Mouse (Mus musculus): ENCODE data around the gene Sparc. TPM values are rescaled to one million over a fixed set of nuclear protein-coding genes. Genes with fewer than 3 reads are reported as not detected.

Gene Sparc
- total and polyA plus RNA-seq, 3 experiments: 320 to 666 (median 420) TPM

GRCm38 (mm10) chr11:55392474-55392873 lies 30.5 kb downstream of the Sparc start:
- H3K79me2 ChIP-seq (replicated peaks; ENCODE audit: control insufficient read depth, insufficient read depth, low read length): no peaks in the 10 kb centered on the region
- H3K27ac ChIP-seq: no peak overlapping the region; the same call in 1 of the 2 replicates
- intact Hi-C loops (cut with DNase I): no loop called here

GRCm38 (mm10) chr11:55389778-55390177 lies 33.2 kb downstream of the Sparc start:
- Histone ChIP-seq H3K9ac (ENCODE audit: low read depth, low read length) (0 out of 2 replicates have a peak overlapping the region, but pooled peaks have one; percentile 23), H3K79me2 (replicated peaks; ENCODE audit: control insufficient read depth, insufficient read depth, low read length) (no peaks in the 10 kb centered on the region), H3K4me3 (no peak overlapping the region), H3K36me3 (ENCODE audit: control insufficient read depth, insufficient read depth, low read length) (peaks cover under 1% of the 10 kb centered on the region; the same call in 1 of the 2 replicates), H3K27ac (peak overlapping the region; percentile 32; the same call in 1 of the 2 replicates), H3K27me3 (ENCODE audit: control insufficient read depth, insufficient read depth, low read length) (no peaks in the 10 kb centered on the region), H3K4me1 (ENCODE audit: control insufficient read depth, insufficient read depth, low read length) (peaks cover 5% of the 10 kb centered on the region)
- TF ChIP-seq POLR2A (IDR thresholded peaks at IDR 0.05; ENCODE audit: insufficient read depth, low read depth, low read length) (0 out of 2 replicates have a peak, but pooled peaks have one; percentile 28), CTCF (IDR thresholded peaks at IDR 0.05) (peak; percentile 95), EP300 (IDR thresholded peaks at IDR 0.05; ENCODE audit: insufficient read depth, low read depth, low read length) (peak; percentile 96)
- intact Hi-C loops (cut with DNase I): loop anchor here (1.0 to 5.0 kb wide), 3 partner anchors 29 to 147 kb away; no protein-coding TSS in a partner anchor
- peak in 1 of 2 experiments; percentile 65 for DNase-seq
- 0% methylated on average over 2 of the region's 2 CpGs for WGBS

More at GRCm38 (mm10) chr11:55392474-55392873, 30.5 kb downstream of the Sparc start:
- Histone ChIP-seq H3K9ac (ENCODE audit: low read depth, low read length) (no peak overlapping the region), H3K27me3 (ENCODE audit: control insufficient read depth, insufficient read depth, low read length) (no peaks in the 10 kb centered on the region), H3K4me3 (no peak overlapping the region), H3K36me3 (ENCODE audit: control insufficient read depth, insufficient read depth, low read length) (peaks cover 5% of the 10 kb centered on the region), H3K4me1 (ENCODE audit: control insufficient read depth, insufficient read depth, low read length) (peaks cover 10% of the 10 kb centered on the region)
- TF ChIP-seq POLR2A (IDR thresholded peaks at IDR 0.05; ENCODE audit: insufficient read depth, low read depth, low read length) (no peak), CTCF (IDR thresholded peaks at IDR 0.05) (no peak), EP300 (IDR thresholded peaks at IDR 0.05; ENCODE audit: insufficient read depth, low read depth, low read length) (no peak)
- DNase-seq: peak in 1 of 2 experiments; percentile 47
- WGBS: 47% methylated on average over 10 of the region's 10 CpGs

- TF ChIP-seq CTCF (IDR thresholded peaks at IDR 0.05) (no peak), POLR2A (IDR thresholded peaks at IDR 0.05; ENCODE audit: insufficient read depth, low read depth, low read length) (no peak), EP300 (IDR thresholded peaks at IDR 0.05; ENCODE audit: insufficient read depth, low read depth, low read length) (no peak)
- Histone ChIP-seq H3K27ac (no peak overlapping the region), H3K4me3 (no peak overlapping the region), H3K36me3 (ENCODE audit: control insufficient read depth, insufficient read depth, low read length) (no peaks in the 10 kb centered on the region), H3K79me2 (replicated peaks; ENCODE audit: control insufficient read depth, insufficient read depth, low read length) (no peaks in the 10 kb centered on the region), H3K4me1 (ENCODE audit: control insufficient read depth, insufficient read depth, low read length) (peaks cover 4% of the 10 kb centered on the region), H3K27me3 (ENCODE audit: control insufficient read depth, insufficient read depth, low read length) (no peaks in the 10 kb centered on the region), H3K9ac (ENCODE audit: low read depth, low read length) (no peak overlapping the region)
- intact Hi-C loops (cut with DNase I): loop anchor here (5.0 kb wide), 1 partner anchor 145 kb away; no protein-coding TSS in a partner anchor
- no peak for DNase-seq
- 59% methylated on average over 8 of the region's 8 CpGs for WGBS
Observed at GRCm38 (mm10) chr11:55387576-55387975, 35.4 kb downstream of the Sparc start.

- no peak overlapping the region for H3K9ac ChIP-seq (ENCODE audit: low read depth, low read length)
- 13% methylated on average over 11 of the region's 11 CpGs for WGBS
Observed at GRCm38 (mm10) chr11:55386424-55387063, 36.4 kb downstream of the Sparc start.

GRCm38 (mm10) chr11:55383463-55384045 lies 39.4 kb downstream of the Sparc start:
- Histone ChIP-seq H3K36me3 (ENCODE audit: control insufficient read depth, insufficient read depth, low read length) (no peaks in the 10 kb centered on the region), H3K27me3 (ENCODE audit: control insufficient read depth, insufficient read depth, low read length) (no peaks in the 10 kb centered on the region), H3K4me3 (no peak overlapping the region), H3K9ac (ENCODE audit: low read depth, low read length) (no peak overlapping the region), H3K4me1 (ENCODE audit: control insufficient read depth, insufficient read depth, low read length) (peaks cover 2% of the 10 kb centered on the region; the same call in 1 of the 2 replicates), H3K79me2 (replicated peaks; ENCODE audit: control insufficient read depth, insufficient read depth, low read length) (no peaks in the 10 kb centered on the region), H3K27ac (no peak overlapping the region)
- no peak for DNase-seq
- intact Hi-C loops (cut with DNase I): no loop called here
- WGBS: 58% methylated on average over 6 of the region's 6 CpGs
- TF ChIP-seq EP300 (IDR thresholded peaks at IDR 0.05; ENCODE audit: insufficient read depth, low read depth, low read length): no peak
- no peak for TF ChIP-seq CTCF (IDR thresholded peaks at IDR 0.05)
- no peak for TF ChIP-seq POLR2A (IDR thresholded peaks at IDR 0.05; ENCODE audit: insufficient read depth, low read depth, low read length)

More at GRCm38 (mm10) chr11:55386424-55387063, 36.4 kb downstream of the Sparc start:
- Histone ChIP-seq H3K79me2 (replicated peaks; ENCODE audit: control insufficient read depth, insufficient read depth, low read length) (no peaks in the 10 kb centered on the region), H3K36me3 (ENCODE audit: control insufficient read depth, insufficient read depth, low read length) (no peaks in the 10 kb centered on the region), H3K4me1 (ENCODE audit: control insufficient read depth, insufficient read depth, low read length) (peaks cover 4% of the 10 kb centered on the region), H3K27me3 (ENCODE audit: control insufficient read depth, insufficient read depth, low read length) (no peaks in the 10 kb centered on the region), H3K27ac (no peak overlapping the region), H3K4me3 (no peak overlapping the region)
- peak; percentile 80 to 90 for DNase-seq
- intact Hi-C loops (cut with DNase I): loop anchor here (1.0 to 5.0 kb wide), 2 partner anchors 144 to 182 kb away; partner anchors contain the start of gene Slc36a1
- peak; percentile 96 for TF ChIP-seq CTCF (IDR thresholded peaks at IDR 0.05)
- no peak for TF ChIP-seq POLR2A (IDR thresholded peaks at IDR 0.05; ENCODE audit: insufficient read depth, low read depth, low read length)
- TF ChIP-seq EP300 (IDR thresholded peaks at IDR 0.05; ENCODE audit: insufficient read depth, low read depth, low read length): peak; percentile 95

Measured in heart, adult 2 months (tissue).